Mouse (Mus musculus): ENCODE data around the gene Tlcd1. TPM values are rescaled to one million over a fixed set of nuclear protein-coding genes. Genes with fewer than 3 reads are reported as not detected.
"Not testable (repeated sequence)": the region's sequence is repeated elsewhere in the genome, so short reads cannot be mapped to it uniquely, and the experiment has no call there.

The Tlcd1 gene
- 19.7 and 20.1 TPM in 2 replicates for polyA plus RNA-seq (2015; fragmentation: Nextera tagmentation; extraction: Ambion mirVana)

- H3K9ac ChIP-seq (ENCODE audit: low read depth, low read length), result peak within 1 kb of the TSS; percentile 57
- no peaks in the 10 kb centered on the region for H3K27me3 ChIP-seq (replicated peaks; ENCODE audit: control insufficient read depth, insufficient read depth, low read length)
- H3K4me3 ChIP-seq (ENCODE audit: low read length), result peak within 1 kb of the TSS; percentile 64
- ATAC-seq, result peak; percentile 61
- H3K27ac ChIP-seq (ENCODE audit: low read depth, low read length), result peak within 1 kb of the TSS; percentile 83
- peak within 1 kb of the TSS; percentile 81 for H3K4me2 ChIP-seq (ENCODE audit: low read length)
- no peaks in the 10 kb centered on the region for H3K9me3 ChIP-seq (ENCODE audit: control insufficient read depth, low read length)
- peaks cover 32% of the 10 kb centered on the region for H3K4me1 ChIP-seq (ENCODE audit: control insufficient read depth, insufficient read depth, low read depth, low read length)
- WGBS, result under 1% methylated on average over 32 of the region's 32 CpGs
- peaks cover 12% of the 10 kb centered on the region for H3K36me3 ChIP-seq (ENCODE audit: control insufficient read depth, insufficient read depth, low read length)
These were observed at the start of gene Tlcd1, which contains the start of gene Nek8 for GRCm38 (mm10) chr11:78176402-78176862. Gene Tlcd1, plus strand, starts transcription at chr11:78176711. Gene Nek8, minus strand, starts transcription at chr11:78176675.

- H3K27ac ChIP-seq (ENCODE audit: low read depth, low read length), result no peak overlapping the region
- no peak overlapping the region for H3K4me2 ChIP-seq (ENCODE audit: low read length)
- WGBS, result 86% methylated on average over 4 of the region's 4 CpGs
- H3K36me3 ChIP-seq (ENCODE audit: control insufficient read depth, insufficient read depth, low read length), result no peaks in the 10 kb centered on the region
- H3K9me3 ChIP-seq (ENCODE audit: control insufficient read depth, low read length), result no peaks in the 10 kb centered on the region
- H3K27me3 ChIP-seq (replicated peaks; ENCODE audit: control insufficient read depth, insufficient read depth, low read length), result no peaks in the 10 kb centered on the region
- H3K9ac ChIP-seq (ENCODE audit: low read depth, low read length), result no peak overlapping the region
- ATAC-seq, result no peak
- H3K4me1 ChIP-seq (ENCODE audit: control insufficient read depth, insufficient read depth, low read depth, low read length), result peaks cover 4% of the 10 kb centered on the region; the same call in 1 of the 2 replicates
- H3K4me3 ChIP-seq (ENCODE audit: low read length), result no peak overlapping the region
These were observed 49.8 kb upstream of the Tlcd1 start for GRCm38 (mm10) chr11:78126739-78127138.

GRCm38 (mm10) chr11:78129458-78129857 lies 47.1 kb upstream of the Tlcd1 start:
- Histone ChIP-seq H3K4me3 (ENCODE audit: low read length) (no peak overlapping the region), H3K9ac (ENCODE audit: low read depth, low read length) (no peak overlapping the region), H3K4me2 (ENCODE audit: low read length) (no peak overlapping the region), H3K4me1 (ENCODE audit: control insufficient read depth, insufficient read depth, low read depth, low read length) (peaks cover 4% of the 10 kb centered on the region; the same call in 1 of the 2 replicates), H3K36me3 (ENCODE audit: control insufficient read depth, insufficient read depth, low read length) (no peaks in the 10 kb centered on the region), H3K27me3 (replicated peaks; ENCODE audit: control insufficient read depth, insufficient read depth, low read length) (no peaks in the 10 kb centered on the region), H3K27ac (ENCODE audit: low read depth, low read length) (no peak overlapping the region), H3K9me3 (ENCODE audit: control insufficient read depth, low read length) (no peaks in the 10 kb centered on the region)
- ATAC-seq, result peak; percentile 20; the same call in 1 of the 2 replicates
- WGBS, result 63% methylated on average over 8 of the region's 8 CpGs

- Histone ChIP-seq H3K9me3 (ENCODE audit: control insufficient read depth, low read length) (no peaks in the 10 kb centered on the region), H3K9ac (ENCODE audit: low read depth, low read length) (no peak overlapping the region), H3K4me2 (ENCODE audit: low read length) (no peak overlapping the region), H3K36me3 (ENCODE audit: control insufficient read depth, insufficient read depth, low read length) (no peaks in the 10 kb centered on the region), H3K4me1 (ENCODE audit: control insufficient read depth, insufficient read depth, low read depth, low read length) (peaks cover 4% of the 10 kb centered on the region; the same call in 1 of the 2 replicates), H3K27ac (ENCODE audit: low read depth, low read length) (no peak overlapping the region), H3K27me3 (replicated peaks; ENCODE audit: control insufficient read depth, insufficient read depth, low read length) (no peaks in the 10 kb centered on the region), H3K4me3 (ENCODE audit: low read length) (no peak overlapping the region)
- 89% methylated on average over 6 of the region's 6 CpGs for WGBS
- ATAC-seq, result no peak
These were observed 42.6 kb upstream of the Tlcd1 start for GRCm38 (mm10) chr11:78133915-78134314.

- Histone ChIP-seq H3K4me1 (ENCODE audit: control insufficient read depth, insufficient read depth, low read depth, low read length) (no peaks in the 10 kb centered on the region), H3K9ac (ENCODE audit: low read depth, low read length) (no peak overlapping the region), H3K36me3 (ENCODE audit: control insufficient read depth, insufficient read depth, low read length) (no peaks in the 10 kb centered on the region), H3K4me3 (ENCODE audit: low read length) (no peak overlapping the region), H3K4me2 (ENCODE audit: low read length) (no peak overlapping the region), H3K27ac (ENCODE audit: low read depth, low read length) (no peak overlapping the region), H3K9me3 (ENCODE audit: control insufficient read depth, low read length) (no peaks in the 10 kb centered on the region), H3K27me3 (replicated peaks; ENCODE audit: control insufficient read depth, insufficient read depth, low read length) (no peaks in the 10 kb centered on the region)
- WGBS, result 85% methylated on average over 3 of the region's 3 CpGs
- no peak for ATAC-seq
These were observed 42.2 kb upstream of the Tlcd1 start for GRCm38 (mm10) chr11:78134344-78134743.

- H3K4me1 ChIP-seq (ENCODE audit: control insufficient read depth, insufficient read depth, low read depth, low read length); ATAC-seq; H3K4me3 ChIP-seq (ENCODE audit: low read length); H3K27me3 ChIP-seq (replicated peaks; ENCODE audit: control insufficient read depth, insufficient read depth, low read length); H3K27ac ChIP-seq (ENCODE audit: low read depth, low read length); H3K9ac ChIP-seq (ENCODE audit: low read depth, low read length); H3K36me3 ChIP-seq (ENCODE audit: control insufficient read depth, insufficient read depth, low read length); H3K9me3 ChIP-seq (ENCODE audit: control insufficient read depth, low read length); H3K4me2 ChIP-seq (ENCODE audit: low read length): not testable (repeated sequence)
- WGBS, result 94% methylated on average over 7 of the region's 7 CpGs
These were observed 41.2 kb upstream of the Tlcd1 start for GRCm38 (mm10) chr11:78135314-78135713.

- H3K36me3 ChIP-seq (ENCODE audit: control insufficient read depth, insufficient read depth, low read length), result no peaks in the 10 kb centered on the region
- no peak overlapping the region for H3K4me2 ChIP-seq (ENCODE audit: low read length)
- no peak overlapping the region for H3K27ac ChIP-seq (ENCODE audit: low read depth, low read length)
- H3K27me3 ChIP-seq (replicated peaks; ENCODE audit: control insufficient read depth, insufficient read depth, low read length), result no peaks in the 10 kb centered on the region
- no peak for ATAC-seq
- H3K9me3 ChIP-seq (ENCODE audit: control insufficient read depth, low read length), result no peaks in the 10 kb centered on the region
- no peak overlapping the region for H3K4me3 ChIP-seq (ENCODE audit: low read length)
- 88% methylated on average over 1 of the region's 1 CpGs for WGBS
- no peaks in the 10 kb centered on the region for H3K4me1 ChIP-seq (ENCODE audit: control insufficient read depth, insufficient read depth, low read depth, low read length)
- H3K9ac ChIP-seq (ENCODE audit: low read depth, low read length), result no peak overlapping the region
These were observed 40.4 kb upstream of the Tlcd1 start for GRCm38 (mm10) chr11:78136132-78136531.

- Histone ChIP-seq H3K27me3 (replicated peaks; ENCODE audit: control insufficient read depth, insufficient read depth, low read length) (no peaks in the 10 kb centered on the region), H3K9me3 (ENCODE audit: control insufficient read depth, low read length) (no peaks in the 10 kb centered on the region), H3K36me3 (ENCODE audit: control insufficient read depth, insufficient read depth, low read length) (no peaks in the 10 kb centered on the region), H3K4me2 (ENCODE audit: low read length) (no peak overlapping the region), H3K9ac (ENCODE audit: low read depth, low read length) (no peak overlapping the region), H3K4me1 (ENCODE audit: control insufficient read depth, insufficient read depth, low read depth, low read length) (no peaks in the 10 kb centered on the region), H3K4me3 (ENCODE audit: low read length) (no peak overlapping the region), H3K27ac (ENCODE audit: low read depth, low read length) (no peak overlapping the region)
- no peak for ATAC-seq
- WGBS, result 80% methylated on average over 4 of the region's 4 CpGs
These were observed 38.9 kb upstream of the Tlcd1 start for GRCm38 (mm10) chr11:78137584-78137983.

GRCm38 (mm10) chr11:78138023-78138422 lies 38.5 kb upstream of the Tlcd1 start:
- Histone ChIP-seq H3K9ac (ENCODE audit: low read depth, low read length) (no peak overlapping the region), H3K4me2 (ENCODE audit: low read length) (no peak overlapping the region), H3K27me3 (replicated peaks; ENCODE audit: control insufficient read depth, insufficient read depth, low read length) (no peaks in the 10 kb centered on the region), H3K4me1 (ENCODE audit: control insufficient read depth, insufficient read depth, low read depth, low read length) (no peaks in the 10 kb centered on the region), H3K36me3 (ENCODE audit: control insufficient read depth, insufficient read depth, low read length) (no peaks in the 10 kb centered on the region; the same call in 1 of the 2 replicates), H3K27ac (ENCODE audit: low read depth, low read length) (no peak overlapping the region), H3K9me3 (ENCODE audit: control insufficient read depth, low read length) (no peaks in the 10 kb centered on the region), H3K4me3 (ENCODE audit: low read length) (no peak overlapping the region)
- 87% methylated on average over 3 of the region's 3 CpGs for WGBS
- ATAC-seq, result no peak

All from hindbrain, embryonic 16.5 days (tissue).